Mouse (Mus musculus): ENCODE results near the gene Elk3. TPM values are rescaled to one million over a fixed set of nuclear protein-coding genes. Genes with fewer than 3 reads are reported as not detected.
A peak's percentile ranks its signal among the peaks of the same experiment; 100 is the strongest.

Gene Elk3
- polyA plus RNA-seq, 1 experiment from 2014 or later: 10.4 TPM

DNA sequence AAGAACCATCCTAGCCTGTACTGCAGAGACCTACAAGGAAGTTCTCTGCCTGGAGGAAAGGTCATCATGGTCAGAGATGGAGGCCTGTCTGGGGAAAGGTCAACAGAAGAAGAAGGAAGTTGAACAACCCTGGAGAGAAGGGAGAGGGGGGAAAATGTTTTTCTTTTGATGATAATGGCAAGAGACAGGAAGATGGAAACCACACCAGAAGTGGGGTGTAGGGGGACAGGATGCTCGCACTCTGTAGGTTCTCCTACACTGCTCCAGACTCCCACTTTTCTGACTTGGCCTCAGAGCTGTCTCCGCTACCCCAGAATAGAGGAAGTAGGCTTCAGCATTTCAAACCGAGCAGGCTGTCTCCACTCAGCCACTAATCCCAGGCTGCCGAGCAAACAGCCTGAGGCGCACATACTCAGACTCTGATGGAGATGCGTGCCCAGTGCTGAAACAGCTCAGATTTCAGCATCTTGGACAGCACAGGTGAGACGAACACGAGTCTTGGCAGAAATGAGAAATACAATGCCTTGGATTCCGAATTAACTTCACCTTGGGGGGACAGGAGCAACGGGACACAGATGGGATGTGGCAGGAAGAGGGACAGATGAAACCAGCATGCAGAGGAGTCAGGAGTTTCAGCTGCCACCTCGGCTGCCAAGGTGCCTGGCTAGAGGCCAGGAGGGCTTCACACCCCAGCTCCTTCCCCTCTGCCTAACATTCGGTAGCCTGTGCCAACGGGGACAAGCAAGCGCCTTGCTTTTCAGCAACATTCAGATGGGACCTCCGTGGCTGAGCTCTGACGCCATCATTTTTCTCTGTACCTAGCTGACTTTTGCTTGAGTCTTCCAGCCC lies 49.6 kb downstream of the Elk3 start:
- Histone ChIP-seq H3K27me3 (no peaks in the 10 kb centered on the region), H3K9ac (peak overlapping the region; percentile 55), H3K4me3 (peak overlapping the region; percentile 16), H3K9me3 (no peaks in the 10 kb centered on the region), H3K4me1 (replicated peaks) (peaks cover 45% of the 10 kb centered on the region), H3K27ac (peak overlapping the region; percentile 81), H3K36me3 (no peaks in the 10 kb centered on the region), H3K4me2 (peak overlapping the region; percentile 47)
- 34% methylated on average over 16 of the region's 16 CpGs for WGBS
- peak; percentile 38; the same call in 1 of the 2 replicates for ATAC-seq (ENCODE audit: low FRiP score)

DNA sequence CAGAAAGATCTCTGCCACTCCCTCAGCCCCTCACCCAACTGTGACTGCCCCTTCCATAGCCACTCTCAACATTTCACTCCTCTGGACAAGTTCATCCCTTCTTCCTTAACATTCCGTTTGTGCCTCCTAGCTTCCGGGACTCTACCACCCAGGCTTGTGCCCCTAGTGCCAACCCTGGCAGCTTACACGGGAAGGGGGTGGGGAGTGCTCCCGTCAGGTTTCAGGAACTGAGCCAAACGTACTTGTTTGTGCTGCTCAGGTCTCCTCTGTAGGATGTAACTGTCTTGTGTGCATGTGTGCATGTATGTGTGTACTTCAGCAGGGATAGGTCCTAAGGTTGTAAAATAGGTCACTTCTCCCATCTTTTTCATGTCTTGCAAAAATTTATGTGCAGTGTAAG lies 51.1 kb downstream of the Elk3 start:
- 70% methylated on average over 5 of the region's 5 CpGs for WGBS
- no peaks in the 10 kb centered on the region for H3K9me3 ChIP-seq
- H3K27ac ChIP-seq: no peak overlapping the region
- peaks cover 56% of the 10 kb centered on the region for H3K4me1 ChIP-seq (replicated peaks)
- H3K36me3 ChIP-seq: no peaks in the 10 kb centered on the region
- H3K9ac ChIP-seq: no peak overlapping the region
- no peaks in the 10 kb centered on the region for H3K27me3 ChIP-seq
- no peak for ATAC-seq (ENCODE audit: low FRiP score)
- no peak overlapping the region for H3K4me2 ChIP-seq
- no peak overlapping the region for H3K4me3 ChIP-seq

DNA sequence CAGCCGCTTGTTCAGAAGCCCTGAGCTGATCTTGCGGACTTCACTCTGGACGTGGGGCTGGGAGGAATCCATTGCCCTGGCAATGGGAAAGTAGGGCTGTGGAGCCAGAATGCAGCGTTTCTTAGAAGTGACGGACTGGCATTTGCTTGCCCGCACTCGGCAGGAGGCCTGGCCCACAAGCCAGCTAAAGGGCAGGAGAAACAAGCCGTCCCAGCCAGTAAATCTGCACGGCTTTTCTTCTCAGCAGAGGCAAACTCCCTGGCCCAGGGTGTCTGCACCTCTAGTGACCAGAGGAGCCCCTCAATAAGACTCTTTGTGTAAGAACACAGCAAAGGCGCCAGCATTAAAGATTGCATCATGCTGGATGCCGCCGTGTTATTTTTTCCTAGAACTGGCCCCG lies 55.6 kb downstream of the Elk3 start:
- peak overlapping the region; percentile 73 for H3K27ac ChIP-seq
- WGBS: 20% methylated on average over 13 of the region's 13 CpGs
- no peak overlapping the region for H3K4me3 ChIP-seq
- no peaks in the 10 kb centered on the region for H3K9me3 ChIP-seq
- peak overlapping the region; percentile 8; the same call in 1 of the 2 replicates for H3K4me2 ChIP-seq
- H3K27me3 ChIP-seq: no peaks in the 10 kb centered on the region
- ATAC-seq (ENCODE audit: low FRiP score): peak; percentile 34; the same call in 1 of the 2 replicates
- H3K36me3 ChIP-seq: peaks cover 9% of the 10 kb centered on the region; the same call in 1 of the 2 replicates
- peak overlapping the region; percentile 53; the same call in 1 of the 2 replicates for H3K9ac ChIP-seq
- H3K4me1 ChIP-seq (replicated peaks): peaks cover 32% of the 10 kb centered on the region

DNA sequence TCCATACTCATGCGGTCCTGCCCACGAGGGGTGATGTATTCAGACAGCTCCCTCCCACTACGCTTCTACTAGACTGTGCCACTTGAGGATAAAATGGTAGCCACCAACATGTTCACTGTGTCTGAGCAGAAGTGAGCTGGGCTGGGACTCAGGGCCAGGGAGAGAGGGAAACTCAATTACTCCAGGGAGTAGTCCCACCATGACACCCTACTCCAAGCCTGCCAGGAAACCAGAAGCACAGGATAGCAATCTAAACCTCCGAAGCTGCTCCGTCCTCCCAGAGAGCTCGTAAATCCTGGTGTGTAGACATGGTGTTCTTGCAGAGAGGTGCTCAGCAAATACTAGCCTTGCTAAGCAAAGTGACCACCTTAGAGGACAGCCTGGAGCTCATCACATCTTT lies 57.8 kb downstream of the Elk3 start:
- 93% methylated on average over 6 of the region's 6 CpGs for WGBS
- Histone ChIP-seq H3K4me1 (replicated peaks) (peaks cover 33% of the 10 kb centered on the region), H3K36me3 (peaks cover 13% of the 10 kb centered on the region; the same call in 1 of the 2 replicates), H3K4me2 (no peak overlapping the region), H3K27me3 (no peaks in the 10 kb centered on the region), H3K9me3 (no peaks in the 10 kb centered on the region), H3K4me3 (no peak overlapping the region), H3K9ac (no peak overlapping the region), H3K27ac (no peak overlapping the region)
- ATAC-seq (ENCODE audit: low FRiP score): no peak

DNA sequence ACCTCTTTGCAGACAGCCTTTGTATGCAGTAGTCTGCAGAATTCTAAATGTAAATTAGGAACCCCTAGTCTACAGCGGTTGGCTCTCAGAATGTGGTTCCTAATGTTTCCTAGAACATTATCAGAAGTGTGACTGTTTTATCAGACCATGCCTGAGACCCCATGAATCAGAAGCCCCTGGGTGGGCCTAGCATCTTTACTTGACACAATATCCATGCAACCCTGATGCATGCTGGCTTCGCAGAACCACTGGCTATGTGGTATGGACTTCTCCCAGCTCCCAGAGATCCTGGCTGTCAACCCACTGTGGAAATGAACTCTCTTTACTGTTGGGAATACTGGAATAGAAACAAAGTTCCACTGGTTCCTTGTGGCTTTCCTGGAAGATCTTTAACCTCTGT lies 58.3 kb downstream of the Elk3 start:
- Histone ChIP-seq H3K27me3 (no peaks in the 10 kb centered on the region), H3K9me3 (no peaks in the 10 kb centered on the region), H3K36me3 (peaks cover 13% of the 10 kb centered on the region; the same call in 1 of the 2 replicates), H3K4me3 (no peak overlapping the region), H3K9ac (no peak overlapping the region), H3K4me2 (no peak overlapping the region), H3K4me1 (replicated peaks) (peaks cover 37% of the 10 kb centered on the region), H3K27ac (no peak overlapping the region)
- no peak for ATAC-seq (ENCODE audit: low FRiP score)
- 93% methylated on average over 2 of the region's 2 CpGs for WGBS

DNA sequence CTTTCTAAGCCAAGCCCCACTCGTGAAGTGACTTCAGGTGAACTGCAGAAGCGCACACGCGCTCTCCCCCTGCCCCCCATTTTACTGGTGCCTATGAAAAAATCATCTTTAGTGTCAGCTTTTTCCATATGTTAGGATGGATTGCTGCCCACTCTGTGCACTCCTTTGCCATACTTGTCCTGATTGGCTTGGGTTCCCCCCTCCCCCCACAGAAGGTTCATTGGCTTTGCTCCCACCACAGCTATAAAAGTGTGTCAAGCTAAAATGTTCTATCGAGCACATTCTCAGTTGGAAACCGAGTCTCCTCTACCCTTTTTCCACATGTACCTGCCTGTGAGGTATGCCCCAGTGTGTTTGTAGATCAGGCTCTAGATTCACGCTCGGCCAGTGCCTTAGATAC lies 59.5 kb downstream of the Elk3 start:
- H3K4me3 ChIP-seq: no peak overlapping the region
- no peak overlapping the region for H3K4me2 ChIP-seq
- WGBS: 92% methylated on average over 8 of the region's 8 CpGs
- H3K4me1 ChIP-seq (replicated peaks): peaks cover 37% of the 10 kb centered on the region
- no peak overlapping the region for H3K9ac ChIP-seq
- no peak overlapping the region for H3K27ac ChIP-seq
- no peaks in the 10 kb centered on the region for H3K9me3 ChIP-seq
- no peak for ATAC-seq (ENCODE audit: low FRiP score)
- H3K27me3 ChIP-seq: no peaks in the 10 kb centered on the region
- peaks cover 13% of the 10 kb centered on the region; the same call in 1 of the 2 replicates for H3K36me3 ChIP-seq

DNA sequence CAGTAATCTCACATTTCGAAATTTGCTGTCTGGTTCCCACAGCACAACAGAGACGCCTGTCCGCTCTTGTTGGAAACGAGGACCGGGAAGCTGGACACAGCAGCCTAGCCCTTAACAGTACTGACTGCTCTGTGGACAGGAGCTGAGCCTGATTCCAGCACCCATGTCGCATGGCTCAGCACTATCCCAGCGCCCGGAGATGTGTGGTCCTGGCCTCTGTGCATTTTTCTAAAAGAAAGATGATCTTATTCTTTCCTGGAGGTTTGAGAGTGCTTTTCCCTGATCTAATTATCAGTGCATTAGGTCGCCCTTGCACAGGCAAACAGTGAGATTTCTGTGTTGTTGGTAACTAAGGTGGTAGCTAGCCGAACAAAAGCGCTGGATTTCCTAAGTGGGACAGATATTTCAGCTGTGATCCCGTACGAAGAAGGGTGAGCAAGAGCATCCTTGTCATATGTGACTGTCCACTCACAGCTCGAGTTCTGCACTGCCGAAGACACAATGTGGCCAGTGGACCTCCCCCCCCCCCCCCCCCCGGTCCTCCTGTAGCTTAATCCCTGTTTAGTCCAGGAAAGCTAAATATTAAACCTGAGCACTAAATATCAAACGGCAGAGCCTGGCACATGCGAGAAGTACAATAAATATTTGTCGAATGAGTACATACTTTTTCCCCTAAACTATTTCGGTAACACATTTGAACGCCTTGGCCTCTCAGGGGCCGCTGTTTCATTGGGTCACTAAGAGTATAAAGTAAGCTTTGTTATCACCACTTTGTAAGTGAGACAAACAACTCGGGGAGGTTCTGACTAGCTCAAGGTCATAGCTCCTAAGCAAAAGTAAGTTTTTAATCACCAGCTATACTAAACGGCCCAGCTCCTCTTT lies 60.3 kb downstream of the Elk3 start:
- Histone ChIP-seq H3K4me3 (no peak overlapping the region), H3K36me3 (peaks cover 13% of the 10 kb centered on the region; the same call in 1 of the 2 replicates), H3K9ac (no peak overlapping the region), H3K27ac (no peak overlapping the region), H3K27me3 (no peaks in the 10 kb centered on the region), H3K4me2 (no peak overlapping the region), H3K4me1 (replicated peaks) (peaks cover 34% of the 10 kb centered on the region), H3K9me3 (no peaks in the 10 kb centered on the region)
- no peak for ATAC-seq (ENCODE audit: low FRiP score)
- WGBS: 81% methylated on average over 24 of the region's 24 CpGs

DNA sequence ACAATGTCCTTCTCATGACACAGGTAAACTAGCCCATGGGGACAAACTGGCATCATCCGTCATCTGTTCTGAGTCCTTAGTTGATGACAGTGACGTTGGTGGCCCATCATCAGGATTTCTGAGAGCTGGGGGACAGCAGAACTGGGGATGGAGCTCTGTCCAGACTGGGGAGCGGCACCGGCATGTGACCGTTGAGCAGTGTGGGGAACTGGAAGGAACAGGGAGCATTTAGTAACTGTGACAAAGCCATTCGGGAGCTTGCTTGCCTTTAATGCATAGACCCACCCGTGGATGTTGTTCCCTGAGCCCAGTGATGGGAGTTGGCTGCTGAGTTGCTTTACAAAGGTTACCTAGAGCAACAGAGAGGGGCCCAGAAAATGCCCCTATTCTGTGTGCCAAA lies 61.0 kb downstream of the Elk3 start:
- H3K27ac ChIP-seq: no peak overlapping the region
- WGBS: 65% methylated on average over 7 of the region's 7 CpGs
- H3K4me1 ChIP-seq (replicated peaks): peaks cover 26% of the 10 kb centered on the region
- no peaks in the 10 kb centered on the region for H3K27me3 ChIP-seq
- H3K9ac ChIP-seq: no peak overlapping the region
- H3K4me2 ChIP-seq: no peak overlapping the region
- no peak overlapping the region for H3K4me3 ChIP-seq
- no peaks in the 10 kb centered on the region for H3K9me3 ChIP-seq
- peaks cover 13% of the 10 kb centered on the region for H3K36me3 ChIP-seq
- no peak for ATAC-seq (ENCODE audit: low FRiP score)

DNA sequence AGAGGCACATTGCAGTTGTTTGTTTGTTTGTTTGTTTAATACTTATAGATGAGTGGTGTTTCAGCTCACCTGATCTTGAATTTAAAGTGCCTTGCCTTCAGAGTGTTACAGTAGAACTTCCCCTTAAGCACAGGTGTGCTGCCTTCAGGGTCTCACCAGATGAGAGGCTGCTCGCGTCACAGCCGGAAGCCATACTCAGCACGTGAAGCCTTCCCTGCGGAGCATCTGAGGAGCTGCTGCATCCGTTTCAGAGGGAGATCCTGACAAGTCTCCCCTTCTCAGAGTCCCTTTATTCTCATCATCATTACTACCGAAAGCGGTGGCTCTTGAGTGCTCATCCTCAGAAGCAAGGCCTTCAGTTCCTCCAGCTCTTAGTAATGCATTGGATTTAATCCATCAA lies 62.5 kb downstream of the Elk3 start:
- H3K27ac ChIP-seq: no peak overlapping the region
- H3K36me3 ChIP-seq: peaks cover 18% of the 10 kb centered on the region
- H3K4me1 ChIP-seq (replicated peaks): peaks cover 20% of the 10 kb centered on the region
- no peak overlapping the region for H3K4me3 ChIP-seq
- WGBS: 73% methylated on average over 8 of the region's 8 CpGs
- H3K4me2 ChIP-seq: no peak overlapping the region
- H3K9ac ChIP-seq: no peak overlapping the region
- H3K27me3 ChIP-seq: no peaks in the 10 kb centered on the region
- H3K9me3 ChIP-seq: no peaks in the 10 kb centered on the region
- ATAC-seq (ENCODE audit: low FRiP score): no peak

DNA sequence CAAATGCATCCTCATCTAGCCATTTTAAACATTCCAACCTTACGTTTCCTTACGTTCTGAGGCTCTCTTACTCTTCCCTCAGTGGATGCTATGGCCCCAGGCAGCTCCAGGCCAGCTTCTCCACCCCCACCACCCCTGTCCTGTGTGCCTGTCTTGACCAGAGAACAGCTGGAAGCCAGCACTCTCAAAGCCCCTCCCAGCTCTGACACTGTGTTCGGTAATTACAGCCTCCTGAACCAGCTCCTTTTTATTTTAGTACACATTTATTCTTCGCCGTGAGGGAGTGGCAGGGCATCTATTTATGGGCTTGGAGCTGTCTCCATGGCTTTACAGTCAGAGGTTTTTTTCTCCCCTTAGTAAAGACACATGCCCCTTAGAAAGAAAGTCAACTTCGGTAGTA lies 63.0 kb downstream of the Elk3 start:
- no peak overlapping the region for H3K4me2 ChIP-seq
- H3K36me3 ChIP-seq: peaks cover 13% of the 10 kb centered on the region
- WGBS: 58% methylated on average over 6 of the region's 6 CpGs
- no peak overlapping the region for H3K9ac ChIP-seq
- H3K9me3 ChIP-seq: no peaks in the 10 kb centered on the region
- no peak overlapping the region for H3K27ac ChIP-seq
- H3K4me1 ChIP-seq (replicated peaks): peaks cover 20% of the 10 kb centered on the region
- no peak overlapping the region for H3K4me3 ChIP-seq
- no peak for ATAC-seq (ENCODE audit: low FRiP score)
- no peaks in the 10 kb centered on the region for H3K27me3 ChIP-seq

DNA sequence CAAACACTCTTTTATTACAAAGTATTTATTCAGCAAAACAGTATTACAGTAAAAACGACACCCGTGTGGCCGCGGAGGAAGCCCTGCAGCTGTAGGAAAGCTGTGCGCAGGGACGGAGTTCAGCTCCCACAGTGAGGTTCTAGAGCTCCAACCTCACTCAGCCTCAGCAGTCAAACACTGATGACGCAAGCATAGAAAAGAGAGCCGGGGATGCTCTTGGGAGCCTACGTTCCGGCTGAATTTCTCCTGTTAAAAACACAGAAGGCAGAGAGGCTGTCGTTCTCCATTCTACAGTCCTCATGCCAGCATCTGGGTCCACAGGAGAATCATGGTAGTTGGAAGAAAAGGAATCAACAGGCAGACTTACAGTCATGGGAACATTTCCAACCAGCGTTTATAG lies 63.5 kb downstream of the Elk3 start:
- Histone ChIP-seq H3K4me2 (no peak overlapping the region), H3K9ac (no peak overlapping the region), H3K4me1 (replicated peaks) (peaks cover 20% of the 10 kb centered on the region), H3K27me3 (no peaks in the 10 kb centered on the region), H3K27ac (0 out of 2 replicates have a peak overlapping the region, but pooled peaks have one; percentile 5), H3K36me3 (peaks cover 11% of the 10 kb centered on the region), H3K9me3 (no peaks in the 10 kb centered on the region), H3K4me3 (no peak overlapping the region)
- 90% methylated on average over 12 of the region's 12 CpGs for WGBS
- no peak for ATAC-seq (ENCODE audit: low FRiP score)

DNA sequence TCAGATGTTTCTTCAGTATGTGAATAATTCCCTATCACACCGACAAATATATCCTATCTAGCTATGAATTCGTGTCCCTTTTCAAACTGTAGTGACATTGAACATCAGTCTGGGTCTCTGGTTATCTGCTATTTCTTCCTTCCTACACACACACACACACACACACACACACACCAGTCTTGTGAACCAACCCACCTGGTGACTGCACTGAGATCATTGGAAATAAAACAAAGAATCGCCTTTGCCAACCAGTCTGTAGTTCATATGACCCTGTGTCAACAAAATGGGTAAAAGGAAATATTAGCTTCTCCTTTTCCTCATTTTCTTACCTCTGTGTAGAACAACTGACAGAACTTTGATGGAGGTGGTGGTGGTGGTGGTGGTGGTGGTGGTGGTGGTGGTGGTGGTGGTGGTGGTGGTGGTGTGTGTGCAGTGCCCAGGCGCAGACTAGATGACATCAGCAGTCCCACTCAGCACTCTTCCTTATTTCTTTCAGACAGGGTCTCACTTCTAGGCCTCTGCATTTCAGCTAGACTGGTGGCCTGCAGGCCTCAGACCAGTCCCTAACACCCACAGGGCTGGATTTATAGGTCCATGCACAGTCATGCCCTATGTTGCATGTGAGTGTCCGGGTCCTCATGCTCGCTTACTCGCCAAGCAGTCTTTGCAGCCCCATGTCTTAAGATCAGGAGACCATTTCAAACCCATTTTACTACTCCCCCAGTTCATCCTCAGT lies 64.6 kb downstream of the Elk3 start:
- no peak overlapping the region for H3K27ac ChIP-seq
- H3K36me3 ChIP-seq: peaks cover 17% of the 10 kb centered on the region
- peaks cover 27% of the 10 kb centered on the region for H3K4me1 ChIP-seq (replicated peaks)
- no peaks in the 10 kb centered on the region for H3K27me3 ChIP-seq
- WGBS: 94% methylated on average over 7 of the region's 7 CpGs
- H3K9ac ChIP-seq: no peak overlapping the region
- ATAC-seq (ENCODE audit: low FRiP score): no peak
- no peak overlapping the region for H3K4me3 ChIP-seq
- no peak overlapping the region for H3K4me2 ChIP-seq
- H3K9me3 ChIP-seq: no peaks in the 10 kb centered on the region

All from hindbrain, embryonic 13.5 days (tissue).